Mouse (Mus musculus) gonadal fat pad, adult 2 months (tissue): Measurements from ENCODE around the gene Gli3. TPM values are rescaled to one million over a fixed set of nuclear protein-coding genes. Genes with fewer than 3 reads are reported as not detected.

ENCODE experiments used
- DNase-seq: peaks from one replicate; pipeline ENCODE4 v3.0.0-alpha.2; 2012; ENCODE audit warnings: low read depth
- polyA plus RNA-seq: library from polyadenylated mRNA; depleted of rRNA; stranded (reverse); fragments of >200 nt; gene quantifications from 2 replicates; pipeline ENCODE4 v1.2.3, GENCODE M21; 2012

Gli3 gene
- polyA plus RNA-seq, 1 experiment = 1.7 TPM

DNA sequence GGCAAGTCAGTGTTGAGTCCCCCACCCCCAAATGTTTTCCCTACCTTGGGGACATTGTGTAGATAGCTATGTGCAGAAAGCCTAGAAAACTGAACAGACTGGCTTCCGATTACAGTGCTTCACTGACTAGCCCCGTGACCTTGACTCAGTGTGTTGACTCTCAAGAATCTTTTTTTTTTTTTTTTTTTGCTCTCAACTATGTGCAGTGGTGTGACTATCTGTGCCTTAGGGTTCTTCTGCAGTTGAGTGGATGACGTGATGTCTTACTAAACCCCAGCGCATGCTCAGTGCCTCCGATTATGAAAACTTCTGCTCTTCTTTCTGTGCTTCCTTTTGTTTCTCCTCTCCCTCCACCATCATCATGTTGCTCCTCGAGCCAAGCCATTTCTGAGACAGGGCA is 87.7 kb downstream of the Gli3 start:
- no peak for DNase-seq

DNA sequence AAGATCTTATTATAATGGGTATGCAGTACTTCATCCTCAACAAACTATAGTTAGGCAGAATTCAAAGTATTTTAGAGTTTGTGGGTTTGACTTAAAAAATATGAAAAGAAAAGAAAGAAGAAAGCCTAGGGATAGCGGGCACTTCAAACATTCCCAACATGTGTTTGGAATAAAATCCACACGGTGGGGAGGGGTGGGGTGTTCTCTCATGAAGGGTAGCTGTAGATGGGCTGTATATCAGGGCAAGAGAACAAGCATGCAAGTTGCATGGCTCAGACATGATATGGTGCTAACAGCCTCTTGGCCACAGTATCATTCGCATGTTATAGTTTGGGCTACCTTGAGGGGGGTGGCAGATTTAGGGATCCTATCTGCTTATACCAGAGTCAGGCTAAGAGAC is 89.0 kb downstream of the Gli3 start:
- no peak for DNase-seq

DNA sequence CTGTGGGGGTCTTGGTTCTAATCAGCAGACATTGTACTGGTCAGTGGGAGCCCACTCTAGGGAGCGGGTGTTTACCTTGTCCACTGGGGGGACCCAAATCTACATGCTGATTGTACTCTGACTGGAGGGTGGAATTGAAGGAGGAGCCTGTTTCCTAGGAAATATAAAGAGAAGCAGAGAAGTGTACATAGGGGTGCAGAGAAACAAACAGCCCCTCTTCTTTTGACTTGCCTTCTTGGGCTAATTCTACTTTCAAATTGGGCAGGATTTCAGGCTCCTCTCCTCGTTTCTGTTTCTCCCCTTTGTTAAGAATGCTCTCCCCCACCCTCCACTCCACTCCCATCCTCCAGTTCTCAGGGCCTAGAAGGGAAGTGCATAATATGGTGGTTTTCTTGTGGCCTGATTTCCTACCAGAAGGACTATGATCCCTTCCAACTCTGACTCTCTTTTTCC is 93.6 kb downstream of the Gli3 start:
- no peak for DNase-seq

DNA sequence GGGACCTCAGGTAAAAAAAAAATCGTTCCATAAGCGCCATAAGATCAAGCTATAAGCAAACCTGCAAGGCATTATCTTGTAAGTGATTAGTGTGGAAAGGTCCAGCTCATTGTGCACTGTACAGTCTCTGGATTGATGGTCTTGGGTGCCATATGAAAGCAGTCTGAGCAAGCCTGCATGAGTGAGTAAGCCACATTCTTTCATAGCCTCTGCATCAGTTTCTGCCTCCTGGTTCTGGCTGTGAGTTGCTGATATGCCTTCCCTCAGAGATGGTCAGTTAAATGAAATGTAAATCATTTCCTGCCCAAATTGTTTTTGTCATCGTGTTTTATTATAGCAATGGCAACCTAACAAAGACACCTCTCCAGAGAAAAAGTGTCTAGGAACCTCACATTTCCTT is 98.4 kb downstream of the Gli3 start:
- DNase-seq = no peak

DNA sequence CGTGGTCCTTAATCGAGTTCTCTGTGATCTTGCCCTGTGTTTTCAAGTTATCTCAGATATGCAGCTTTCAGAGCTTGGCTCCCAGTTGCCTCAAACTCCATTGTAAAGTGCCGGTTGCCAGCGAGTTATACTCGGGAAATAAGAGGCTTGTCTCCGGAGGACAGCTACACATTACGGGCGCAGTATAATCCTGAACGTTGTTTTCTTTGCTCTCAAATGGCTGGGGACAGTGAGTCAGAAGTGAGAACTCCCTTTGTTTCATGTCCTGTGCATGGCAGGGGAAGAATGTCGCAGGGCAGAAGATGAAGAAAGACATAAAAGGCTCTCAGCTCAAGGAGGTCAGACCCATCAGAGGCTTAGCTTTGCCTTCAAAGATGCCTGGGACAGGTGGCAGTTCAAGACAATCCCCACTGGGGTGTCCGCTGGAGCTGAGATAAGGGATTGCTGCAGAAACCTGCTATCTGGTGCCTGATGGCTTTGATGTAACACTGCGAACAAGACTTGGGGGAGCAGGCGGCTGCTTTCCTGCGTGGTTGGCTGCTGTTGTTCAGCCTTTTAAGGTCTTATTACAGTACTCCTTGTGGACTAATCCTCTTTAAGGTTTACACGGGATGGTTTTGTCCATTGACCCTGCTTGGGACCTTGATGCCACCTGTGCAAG is 108.0 kb downstream of the Gli3 start:
- DNase-seq = no peak

DNA sequence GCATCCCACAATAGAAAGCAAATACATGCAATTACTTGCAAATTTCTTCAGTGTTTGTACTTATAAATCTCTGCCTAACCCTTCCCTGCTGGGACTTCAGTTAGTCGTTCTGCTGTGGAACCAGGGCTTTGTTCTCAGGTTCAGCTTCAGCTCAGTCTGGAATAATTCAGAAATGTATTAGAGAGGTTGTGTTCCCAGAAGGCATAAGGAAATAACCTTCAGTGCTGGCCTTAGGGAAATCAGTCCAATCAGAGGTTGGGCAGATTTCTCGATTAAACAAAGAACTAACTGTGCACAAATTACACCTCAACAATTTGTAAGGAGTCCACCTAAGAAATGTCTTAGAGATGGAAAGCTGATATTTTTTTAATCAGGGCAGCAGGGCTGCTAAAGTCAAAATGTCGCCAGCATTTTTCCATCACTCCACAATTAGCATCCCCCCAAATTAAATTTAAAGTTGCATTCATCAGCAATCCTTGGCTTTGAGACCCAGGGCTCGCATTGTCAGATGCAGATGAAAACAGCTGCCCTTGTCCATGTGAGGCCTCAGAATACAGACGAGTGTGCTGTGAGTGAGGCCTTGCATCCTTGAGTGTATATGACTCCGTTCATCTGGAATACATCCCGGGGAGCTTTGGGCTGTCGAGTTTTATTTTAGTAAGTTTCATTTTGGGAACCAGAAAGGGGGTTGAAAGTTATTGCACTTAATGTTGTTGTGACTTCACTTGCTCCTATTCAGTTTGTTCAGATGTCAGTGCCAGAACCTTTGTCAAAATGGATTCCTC is 114.3 kb downstream of the Gli3 start:
- DNase-seq = no peak

DNA sequence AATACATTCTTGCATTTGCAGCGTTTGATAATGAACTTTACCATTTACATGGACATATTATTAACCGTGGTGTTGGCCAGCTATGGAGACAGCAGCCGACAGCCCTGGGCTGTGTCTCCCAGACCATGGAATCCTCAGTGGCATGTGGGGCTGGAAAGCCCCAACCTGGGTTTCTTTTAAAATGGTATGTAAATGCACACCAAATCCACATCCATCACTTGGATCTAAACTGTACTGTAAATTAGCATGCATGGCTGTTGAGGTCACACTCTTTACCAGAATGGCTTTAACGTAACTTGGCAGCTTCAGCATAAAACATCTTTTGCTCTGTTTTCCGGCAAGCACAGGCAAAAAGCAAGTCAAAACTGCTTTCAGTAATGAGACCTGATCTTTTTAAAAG is 117.4 kb downstream of the Gli3 start:
- DNase-seq = no peak

DNA sequence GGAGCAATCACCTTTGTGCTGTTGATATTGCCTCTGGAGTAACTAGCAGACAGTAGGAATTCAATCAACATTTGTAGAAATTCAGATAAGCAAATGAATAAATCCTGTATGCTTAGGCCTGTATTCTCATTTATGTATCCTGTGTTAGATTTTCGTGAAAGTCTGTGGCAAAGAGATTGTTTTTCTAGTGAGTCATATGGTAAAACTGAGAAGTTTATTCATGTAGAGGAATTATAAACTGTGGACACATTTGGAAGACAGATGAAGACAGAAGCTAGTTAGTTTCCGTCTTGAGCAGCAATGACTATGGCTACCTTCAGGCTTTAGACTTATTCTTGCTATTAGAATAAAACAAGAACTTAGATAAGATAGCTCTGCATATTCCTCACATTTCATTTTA is 122.9 kb downstream of the Gli3 start:
- no peak for DNase-seq

DNA sequence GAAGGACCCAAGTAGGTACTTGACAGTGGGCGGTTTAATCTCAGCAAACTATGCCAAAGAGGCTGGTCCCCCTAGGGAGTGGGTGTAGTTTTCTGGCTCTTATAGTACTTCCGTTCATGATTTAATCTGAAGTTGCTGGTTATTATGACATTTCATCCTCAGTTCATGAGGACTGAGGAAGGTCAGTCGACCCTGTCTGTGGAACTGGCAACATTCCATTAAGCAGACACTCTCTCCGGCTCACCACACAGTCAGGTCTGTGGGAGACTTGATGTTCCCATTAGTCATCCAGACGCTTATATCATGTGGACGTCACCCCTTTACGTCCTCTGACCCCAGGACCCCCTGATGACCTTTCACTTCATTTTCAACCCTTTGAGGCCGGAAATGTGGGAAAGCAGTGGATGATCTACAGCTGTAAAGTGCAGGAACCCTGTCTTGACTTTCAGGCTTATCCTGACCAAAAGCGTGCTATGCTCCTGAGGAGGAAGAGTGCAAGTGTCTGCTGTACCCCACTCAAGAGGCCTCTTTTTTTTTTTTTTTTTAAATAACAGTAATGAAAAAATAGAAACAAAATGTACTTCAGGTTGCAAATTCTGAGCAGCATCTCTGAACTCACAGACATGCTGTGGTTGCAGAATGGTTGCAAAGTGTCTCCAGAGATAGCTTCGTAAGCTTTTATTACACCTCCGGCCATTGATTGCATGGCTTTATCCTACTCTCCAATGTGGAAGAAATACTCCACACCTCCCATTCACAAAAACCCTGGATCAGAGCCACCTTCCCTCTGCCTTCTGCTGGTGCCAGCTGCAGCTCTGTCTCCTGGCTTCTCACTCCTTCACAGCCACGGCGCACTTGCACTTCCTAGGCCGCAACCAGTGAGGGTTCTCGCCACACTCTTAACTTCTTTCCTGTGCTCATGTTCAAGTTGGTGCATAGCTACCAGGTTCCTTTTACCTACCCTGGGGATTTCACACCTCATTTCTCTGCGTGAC is 125.5 kb downstream of the Gli3 start:
- no peak for DNase-seq

DNA sequence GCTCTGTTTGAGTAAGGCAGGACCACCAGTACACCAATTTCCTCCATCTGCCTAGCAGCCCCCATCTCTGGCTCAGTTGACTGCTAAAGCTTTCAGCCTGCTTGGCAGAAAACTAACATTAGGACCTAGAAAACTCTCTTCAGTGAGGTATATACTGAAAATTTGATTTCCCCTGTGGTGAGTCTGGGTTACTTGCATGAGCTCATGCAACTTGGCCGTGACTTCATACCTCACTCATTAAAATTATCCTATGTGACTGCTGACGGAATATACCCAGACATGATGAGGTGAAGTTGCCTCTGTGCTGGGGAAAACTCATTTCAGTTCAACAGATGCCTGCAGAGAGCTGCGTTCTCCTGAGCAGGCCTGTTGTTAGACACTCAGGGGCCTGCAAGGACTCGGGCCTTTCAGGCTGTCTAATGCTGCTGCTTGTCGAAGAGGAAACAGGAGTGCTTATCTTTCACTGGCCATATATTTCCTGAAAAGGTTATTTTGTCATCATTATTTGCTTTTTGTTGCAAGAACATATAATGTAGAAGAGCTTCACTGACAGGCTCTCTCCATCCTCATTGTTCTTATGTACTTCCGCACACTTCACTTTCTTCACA is 127.4 kb downstream of the Gli3 start:
- DNase-seq = no peak

DNA sequence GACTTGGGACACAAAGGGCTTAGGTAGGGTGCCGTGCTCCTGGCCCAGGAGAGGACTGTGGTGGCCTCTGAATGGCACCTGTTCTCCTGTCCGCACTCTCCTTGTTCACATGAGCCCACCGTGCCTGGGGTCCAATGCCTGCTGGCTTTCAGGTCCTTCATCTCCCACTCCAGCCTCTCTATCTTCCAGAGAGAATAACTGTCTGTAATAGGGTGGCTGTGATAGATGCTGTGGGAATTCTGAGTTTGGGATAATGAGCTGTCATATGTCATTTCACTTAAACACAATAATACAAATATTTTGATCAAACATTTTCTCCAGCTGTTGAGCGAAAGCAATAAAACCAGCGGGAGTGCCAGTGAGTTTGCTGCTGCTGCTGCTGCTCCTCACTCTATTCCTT is 133.6 kb downstream of the Gli3 start:
- DNase-seq = no peak

DNA sequence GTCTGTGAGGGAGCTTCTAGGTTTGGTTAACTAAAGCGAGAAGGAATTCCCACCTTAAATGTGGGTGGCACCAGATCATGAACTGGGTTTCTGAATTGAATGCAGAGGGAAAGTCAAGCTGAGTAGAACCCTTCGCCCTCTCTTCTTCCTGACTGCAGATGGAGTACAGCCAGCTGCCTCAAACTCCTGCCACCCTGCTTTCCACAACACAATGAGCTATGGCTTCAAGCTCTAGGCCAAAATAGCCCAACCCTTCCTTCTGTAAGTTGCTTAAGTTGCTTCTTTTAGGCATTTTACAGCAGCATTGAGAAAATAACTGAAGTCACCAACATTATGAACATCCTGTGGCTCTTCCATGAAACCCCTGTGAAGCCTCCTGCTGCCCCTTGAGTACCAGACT is 136.7 kb downstream of the Gli3 start:
- no peak for DNase-seq

DNA sequence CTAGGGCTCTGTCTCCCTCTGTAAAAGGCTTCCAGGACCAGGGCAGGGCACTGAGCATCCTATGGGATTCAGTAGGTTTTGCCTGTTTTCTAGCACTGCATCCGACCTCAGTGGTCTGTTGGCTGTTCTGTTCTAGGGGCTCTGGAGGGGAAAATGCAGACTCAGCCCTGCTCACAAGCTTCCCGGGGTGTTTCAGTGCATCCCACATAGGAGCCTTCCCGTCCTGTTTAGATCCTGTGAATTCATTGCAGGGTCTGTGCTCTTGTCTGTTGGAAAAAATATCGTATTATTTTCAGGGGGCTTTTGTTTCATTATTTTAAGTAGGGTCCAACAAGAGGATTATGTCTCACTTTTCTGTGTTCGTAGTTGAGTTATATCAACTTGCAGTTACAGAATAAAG is 139.1 kb downstream of the Gli3 start:
- no peak for DNase-seq

DNA sequence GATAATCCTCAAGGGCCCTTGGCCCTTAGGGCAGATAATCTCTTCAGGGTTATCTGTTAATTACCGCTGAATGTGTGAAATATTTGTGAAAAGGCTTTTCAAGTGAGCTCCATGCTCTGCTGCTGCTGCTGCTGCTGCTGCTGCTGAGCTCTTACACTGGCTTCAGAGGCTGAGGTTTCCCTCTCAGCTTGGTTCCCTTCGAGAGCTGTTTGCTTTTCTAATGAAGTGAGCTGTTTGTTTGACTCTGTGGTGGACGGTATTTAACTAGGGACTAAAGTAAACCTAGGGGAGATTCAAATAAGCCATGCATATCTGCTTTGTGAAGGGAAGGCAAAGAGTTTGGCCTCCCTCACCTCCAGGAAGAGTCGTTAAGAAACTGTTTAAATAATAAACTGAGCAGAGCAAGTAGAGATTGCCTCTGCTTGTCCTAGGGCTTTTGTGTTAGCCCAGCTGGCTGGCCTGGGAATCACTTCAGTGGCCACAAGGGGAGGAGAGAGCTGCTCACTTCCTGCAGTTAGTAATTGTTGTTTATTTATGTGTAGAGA is 139.7 kb downstream of the Gli3 start:
- DNase-seq = no peak

DNA sequence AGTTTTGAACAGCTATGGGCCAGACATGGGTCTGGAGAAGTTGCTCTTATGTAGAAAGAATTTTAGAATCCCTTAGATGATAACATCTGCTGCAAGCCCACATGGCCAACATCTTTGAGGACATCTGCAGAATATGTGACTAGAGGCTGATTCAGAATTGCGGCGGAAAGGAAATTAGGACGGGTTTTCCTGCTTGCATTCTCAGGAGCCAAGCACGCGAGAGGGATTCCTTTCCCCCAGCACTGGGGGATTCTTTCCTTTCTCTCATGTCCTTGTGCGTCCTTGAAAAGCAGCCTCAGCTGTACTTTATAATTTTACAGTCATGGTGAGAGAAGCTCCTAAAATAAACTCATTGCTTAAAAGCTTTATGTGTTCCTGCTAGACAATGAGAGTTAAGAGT is 141.0 kb downstream of the Gli3 start:
- no peak for DNase-seq

DNA sequence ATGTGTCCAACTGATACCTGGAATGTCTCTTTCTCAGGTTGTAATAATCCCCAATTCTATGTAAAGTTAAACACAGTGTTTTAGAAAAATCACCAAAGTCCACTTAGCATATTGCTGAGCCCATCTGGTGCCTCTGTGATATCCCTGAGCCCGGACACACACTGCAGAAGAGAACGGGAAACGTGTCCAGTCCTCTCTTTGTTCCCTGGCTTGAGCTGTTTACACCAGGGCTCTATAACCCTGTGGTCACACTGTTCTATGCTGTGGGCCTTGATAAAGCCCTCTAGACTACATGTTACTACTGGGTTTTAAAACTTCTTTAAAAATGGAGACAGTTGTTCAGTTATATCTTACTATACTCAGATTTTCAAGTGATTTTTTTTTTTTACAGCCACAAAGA is 154.4 kb downstream of the Gli3 start:
- DNase-seq = no peak

DNA sequence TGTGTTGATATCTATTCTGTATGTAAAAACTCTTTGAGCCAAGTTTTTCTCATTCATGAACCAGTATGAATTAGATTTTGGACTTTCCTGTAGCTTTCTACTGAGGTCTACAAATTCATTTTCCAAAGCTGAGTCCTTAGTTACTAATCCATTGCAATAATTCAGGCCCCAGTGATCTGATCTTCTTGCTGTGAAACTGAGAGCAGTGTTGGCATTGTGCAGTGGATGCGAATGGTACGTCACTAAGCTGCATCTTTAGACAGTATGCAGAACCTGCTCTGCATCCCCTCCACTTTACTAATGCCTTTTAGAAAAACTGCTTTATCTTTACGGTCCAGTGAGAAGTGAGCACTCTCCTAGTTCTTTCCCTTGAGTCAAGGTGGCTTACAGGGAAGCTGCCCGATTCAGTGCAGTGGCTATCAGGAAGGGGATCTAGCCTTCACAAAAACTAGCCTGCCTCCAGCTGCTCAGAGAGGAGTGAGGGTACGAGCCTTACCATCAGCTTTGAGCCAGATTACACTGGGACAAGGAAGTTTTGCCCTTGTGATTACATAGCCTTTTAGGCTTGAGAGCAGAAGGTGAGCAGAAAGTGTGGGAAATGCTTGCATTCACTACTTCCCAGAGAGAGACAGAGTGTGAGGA is 155.1 kb downstream of the Gli3 start:
- no peak for DNase-seq

DNA sequence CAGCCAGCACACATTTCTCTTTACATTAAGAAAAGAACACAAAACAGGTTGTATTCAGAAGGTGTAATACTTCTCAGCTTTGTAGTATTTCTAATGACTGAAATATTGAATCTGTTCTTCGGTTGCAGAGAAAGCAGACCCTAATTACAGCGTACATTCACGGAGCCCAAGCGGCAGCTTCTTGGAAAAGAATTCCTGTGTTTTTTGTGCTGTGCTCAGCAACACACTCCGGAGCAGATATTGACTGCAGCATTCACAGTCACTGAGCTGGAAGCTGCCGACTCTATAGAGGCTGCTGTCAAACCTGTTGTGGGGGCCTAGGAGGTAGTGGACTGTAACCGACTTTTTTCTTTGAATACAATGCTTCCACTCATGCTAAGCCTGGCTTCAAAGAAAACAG is 158.0 kb downstream of the Gli3 start:
- DNase-seq = no peak

DNA sequence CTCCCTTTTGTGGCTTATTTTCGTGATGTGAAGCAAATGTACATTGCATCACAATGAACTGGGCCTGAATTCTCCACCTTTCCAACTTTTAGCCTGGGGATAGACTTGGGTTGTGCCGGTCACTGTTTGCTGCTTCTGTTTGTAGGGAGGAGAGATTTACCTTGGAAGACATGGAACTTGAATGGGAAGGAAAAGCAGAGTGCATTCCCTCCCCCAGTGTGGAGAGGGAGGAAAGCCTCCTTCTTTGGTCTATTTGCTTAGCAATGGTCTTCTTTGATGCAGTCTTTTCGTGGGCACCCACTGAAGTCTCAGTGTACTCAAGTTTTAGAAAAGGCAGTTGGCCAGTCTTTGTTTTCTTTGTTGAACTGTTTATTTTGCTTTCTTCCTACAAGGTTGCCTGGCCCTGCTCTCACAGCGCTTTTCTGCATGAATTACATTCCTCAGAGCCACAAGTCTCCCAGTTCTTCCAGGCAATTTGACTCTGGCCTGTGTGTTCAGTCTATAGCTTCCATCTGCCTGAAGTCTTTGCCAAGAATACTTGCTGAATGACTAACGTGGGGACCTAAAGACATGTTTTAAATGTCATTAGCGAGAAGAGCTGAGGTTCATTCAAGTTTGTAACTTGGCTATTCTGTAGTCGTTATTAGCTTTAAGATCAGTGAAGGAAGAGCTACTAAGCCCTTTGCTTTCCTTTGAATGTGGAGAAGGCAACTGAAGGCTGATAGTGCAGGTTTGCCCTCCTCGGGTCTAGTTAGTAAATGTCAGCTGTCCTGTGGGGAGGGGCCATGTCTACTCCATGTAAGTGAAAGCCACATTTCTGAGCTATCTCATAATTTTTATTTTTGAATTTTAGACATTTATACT is 161.7 kb downstream of the Gli3 start:
- no peak for DNase-seq

DNA sequence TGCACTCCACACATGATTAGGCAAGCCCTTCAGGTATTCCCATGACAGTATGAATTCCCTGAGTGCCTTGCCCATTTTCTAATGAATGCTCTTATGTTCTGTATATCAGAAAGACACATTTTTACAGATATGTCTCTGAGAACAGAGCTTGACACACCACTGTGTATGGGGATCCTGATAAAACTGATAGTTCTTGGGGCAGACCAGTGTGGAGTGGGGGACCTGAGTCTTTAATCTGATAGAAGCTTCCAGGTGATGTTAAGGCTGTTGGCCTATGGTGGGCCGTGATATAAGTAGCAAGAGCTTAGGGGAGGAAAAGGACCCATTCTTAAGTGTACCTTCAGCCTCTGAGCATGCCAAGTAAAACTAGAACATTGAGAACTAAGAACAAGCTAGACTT is 178.5 kb downstream of the Gli3 start:
- no peak for DNase-seq
